Mouse (Mus musculus): ENCODE data around the gene Ndufab1. TPM values are rescaled to one million over a fixed set of nuclear protein-coding genes. Genes with fewer than 3 reads are reported as not detected.

Gene Ndufab1
- polyA plus RNA-seq (2012; rRNA removed): 74.9 and 89.4 TPM in 2 replicates

DNA sequence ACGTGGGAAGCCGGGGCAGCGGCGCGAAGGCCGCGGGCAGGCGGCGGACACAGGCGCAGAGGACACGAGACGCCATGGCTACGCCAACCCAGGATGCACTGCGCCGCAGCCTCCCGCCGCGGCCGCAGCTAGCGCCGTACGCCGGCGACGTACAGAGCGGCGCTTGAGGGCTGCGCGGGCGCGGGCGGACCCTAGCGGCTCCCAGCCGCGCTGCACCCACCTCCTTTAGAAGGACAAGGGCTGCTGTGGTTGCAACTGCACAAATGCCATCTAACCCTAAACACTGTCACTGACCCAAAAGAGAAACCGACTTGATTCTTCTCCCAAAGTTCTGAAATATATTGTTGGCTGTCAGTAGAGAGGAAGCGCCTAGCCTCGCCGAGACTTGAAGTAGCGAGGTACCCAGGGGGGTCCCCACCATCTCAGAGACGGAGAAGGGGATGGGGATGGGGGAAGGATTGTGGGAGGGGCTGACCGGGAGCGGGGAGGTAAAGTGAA, at the start of gene Ndufab1:
Gene Ndufab1, minus strand, starts transcription at position 140 of the 498 bp plus-strand sequence.

GRCm38 (mm10) chr7:122132497-122133337, 31.0 kb upstream of the Ndufab1 start, which contains the start of the genes Palb2 and Dctn5:
TSS of gene Palb2 (minus strand) at chr7:122132985.
TSS of gene Dctn5 (plus strand) at chr7:122133041.

GRCm38 (mm10) chr7:122066945-122067516, 34.7 kb downstream of the Ndufab1 start, which contains the start of the genes Ubfd1 and Ears2:
TSS of gene Ubfd1 (plus strand) at chr7:122067175.
TSS of gene Ears2 (minus strand) at chr7:122067263.

Other genes with a start within 250 kb of the Ndufab1 start
- gene Scnn1b, start 236.8 kb downstream of the Ndufab1 start, polyA plus RNA-seq (2012; rRNA removed): 0.01 TPM in 1 of 2 replicates, not detected in the other
- gene Cog7, start 120.2 kb downstream of the Ndufab1 start, polyA plus RNA-seq (2012; rRNA removed): 6.0 and 6.9 TPM in 2 replicates
- gene Gga2, start 80.7 kb downstream of the Ndufab1 start, polyA plus RNA-seq (2012; rRNA removed): 18.0 and 23.2 TPM in 2 replicates
- gene Ubfd1, start 34.7 kb downstream of the Ndufab1 start, polyA plus RNA-seq (2012; rRNA removed): 11.3 and 13.3 TPM in 2 replicates
- gene Ears2, start 34.6 kb downstream of the Ndufab1 start, polyA plus RNA-seq (2012; rRNA removed): 3.6 and 4.1 TPM in 2 replicates
- 9.3 and 9.5 TPM in 2 replicates for gene Palb2, start 31.1 kb upstream of the Ndufab1 start, polyA plus RNA-seq (2012; rRNA removed)
- gene Dctn5, start 31.2 kb upstream of the Ndufab1 start, polyA plus RNA-seq (2012; rRNA removed): 31.4 and 36.7 TPM in 2 replicates
- 55.1 and 65.3 TPM in 2 replicates for gene Plk1, start 57.6 kb upstream of the Ndufab1 start, polyA plus RNA-seq (2012; rRNA removed)
- not detected in 2 replicates for gene Ern2, start 84.3 kb upstream of the Ndufab1 start, polyA plus RNA-seq (2012; rRNA removed)
- gene Chp2, start 117.6 kb upstream of the Ndufab1 start, polyA plus RNA-seq (2012; rRNA removed): 0.97 and 1.1 TPM in 2 replicates
- 1.3 and 2.0 TPM in 2 replicates for gene Prkcb, start 186.9 kb upstream of the Ndufab1 start, polyA plus RNA-seq (2012; rRNA removed)